Mouse (Mus musculus) 416B (cell line): ENCODE data around the gene Irx3.

Experiments
- DNase-seq: peaks from one replicate; pipeline ENCODE4 v3.0.0; 2011; ENCODE audit warnings: low read depth

Gene Irx3

DNA sequence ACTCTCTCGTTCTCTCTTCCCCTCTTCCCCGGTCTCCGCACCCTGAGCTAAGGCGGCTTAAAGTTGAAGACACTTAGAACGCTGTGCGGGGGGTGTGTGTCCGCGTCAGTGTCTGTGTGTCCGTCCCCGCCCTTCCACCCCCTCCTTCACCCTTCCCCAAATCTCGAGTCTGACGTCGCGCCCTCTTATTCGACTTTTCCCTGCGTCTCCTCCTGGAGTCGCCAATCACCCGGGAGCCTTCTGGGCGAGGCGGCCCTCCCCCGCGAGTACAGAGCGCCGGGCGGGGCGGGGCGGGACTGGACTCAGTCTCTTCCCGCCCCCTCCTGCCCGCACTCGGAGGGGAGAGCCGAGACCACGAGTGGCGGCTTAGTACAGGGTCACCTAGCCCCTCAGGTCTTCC lies at the start of gene Irx3:
Gene Irx3, minus strand, starts transcription at position 229 of the 400 bp plus-strand sequence.
- DNase-seq, result no peak

DNA sequence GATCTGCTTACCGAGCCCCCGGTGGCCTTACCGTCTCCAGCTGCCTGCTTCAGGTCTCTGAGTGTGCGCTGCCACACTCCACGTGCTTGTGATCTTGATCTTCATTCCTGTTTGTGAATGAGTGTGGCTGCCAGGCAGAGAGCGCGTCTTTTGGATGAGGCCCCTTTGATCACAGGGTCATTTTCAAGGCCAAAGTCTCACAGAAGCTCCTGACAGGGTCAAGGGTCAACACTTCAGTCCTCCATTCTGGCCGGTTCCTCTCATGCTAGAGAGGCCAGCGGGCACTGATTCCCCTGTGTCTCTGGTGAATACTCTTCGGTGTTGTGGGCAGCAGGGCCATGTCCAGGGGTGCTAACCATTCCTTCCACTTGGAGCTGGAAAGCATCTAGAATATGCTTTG lies 49.5 kb upstream of the Irx3 start:
- DNase-seq, result no peak

DNA sequence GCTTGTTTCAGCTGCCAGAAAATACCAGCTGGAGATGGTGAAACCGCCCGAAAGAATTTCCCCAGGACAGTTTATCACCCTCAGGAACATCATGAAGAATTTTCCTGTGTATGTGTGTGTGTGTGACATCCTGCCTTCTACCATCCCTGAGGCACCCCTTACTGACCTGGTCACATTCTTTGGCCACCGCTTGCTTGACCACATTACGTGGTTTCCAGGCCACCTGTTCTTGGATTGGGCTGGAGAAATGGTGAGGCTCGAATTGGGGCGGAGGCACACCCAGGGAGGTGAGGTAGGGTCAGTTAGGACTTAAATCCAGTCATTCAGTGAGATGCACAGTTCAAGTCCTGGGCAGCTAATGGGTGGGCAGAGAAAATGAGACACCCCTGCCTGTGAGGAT lies 48.1 kb upstream of the Irx3 start:
- DNase-seq, result no peak

DNA sequence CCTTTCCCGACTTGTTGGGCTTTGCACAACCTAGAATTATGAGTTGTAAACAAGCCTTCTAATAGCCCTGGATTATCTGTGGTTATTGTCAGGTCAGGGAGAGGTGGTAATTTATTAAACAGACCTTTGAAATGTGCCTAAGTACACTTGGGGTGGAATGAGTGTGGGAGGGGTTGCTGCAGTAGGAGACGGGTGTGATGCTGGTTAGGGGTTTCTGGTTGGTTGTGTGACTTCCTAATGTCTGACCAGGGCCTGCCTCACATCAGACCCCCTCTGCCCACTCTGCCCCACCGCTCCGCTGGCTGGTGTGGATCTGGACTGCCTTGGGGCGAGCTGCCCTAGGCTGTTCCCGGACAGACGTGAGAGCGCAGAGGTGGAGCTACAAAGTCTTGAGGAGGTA lies 47.7 kb upstream of the Irx3 start:
- DNase-seq, result no peak

DNA sequence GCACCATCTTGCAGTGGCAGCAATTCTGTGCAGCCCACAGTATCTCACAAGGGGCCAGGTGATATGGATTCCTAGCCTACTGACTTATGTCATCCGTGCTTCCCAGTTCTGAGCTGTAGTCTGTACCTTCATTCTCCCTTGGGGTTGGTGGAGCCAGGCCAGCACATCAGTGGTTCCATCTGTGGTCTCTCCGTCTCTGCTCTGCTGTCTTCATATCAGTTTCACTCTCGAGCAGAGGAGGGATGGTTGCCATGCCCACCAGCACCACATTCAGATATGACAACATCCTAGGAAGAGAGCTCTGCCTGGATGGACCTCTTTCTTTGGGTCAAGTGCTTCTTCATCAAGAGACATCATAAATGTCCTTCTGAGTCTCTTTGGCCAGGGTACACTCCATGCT lies 43.8 kb upstream of the Irx3 start:
- no peak for DNase-seq

DNA sequence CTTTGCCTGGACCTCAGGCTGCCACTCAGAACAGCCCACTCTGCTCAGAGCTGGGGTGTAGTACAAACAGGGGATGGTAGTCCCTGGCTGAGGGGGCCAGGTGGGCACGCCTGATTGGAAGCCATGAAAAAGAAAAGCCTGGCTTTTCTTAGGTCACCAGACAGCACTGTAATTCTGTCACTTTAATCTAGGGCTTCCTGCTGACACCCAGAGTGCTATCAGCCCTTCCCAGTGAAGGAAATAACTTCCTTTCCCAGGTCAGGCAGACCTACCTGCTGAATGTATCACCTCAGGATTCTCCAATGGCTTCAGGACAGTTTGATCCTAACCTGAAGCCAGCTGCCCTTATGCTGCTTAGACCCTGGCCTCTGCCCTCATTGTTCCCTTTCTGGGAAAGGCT lies 35.3 kb upstream of the Irx3 start:
- DNase-seq, result no peak

DNA sequence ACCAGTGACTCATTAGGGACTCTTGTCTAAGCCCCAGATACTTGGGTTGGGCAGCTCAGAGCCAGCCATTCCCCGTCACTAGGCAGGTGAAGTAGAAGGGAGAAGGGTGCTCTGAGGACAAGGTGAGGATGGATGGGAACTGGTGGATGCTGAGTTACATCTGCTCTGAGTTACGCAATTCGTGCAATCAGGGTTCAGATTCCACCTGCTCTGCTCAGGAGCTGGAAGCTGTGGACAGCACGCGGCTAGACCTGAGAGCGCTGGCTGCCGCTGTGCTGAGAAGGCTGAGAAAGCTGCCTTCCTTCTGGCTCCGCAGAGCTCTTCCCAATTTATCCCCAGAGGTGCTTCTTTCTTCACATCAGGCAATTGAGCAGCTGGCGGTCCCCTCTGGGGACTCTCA lies 34.8 kb upstream of the Irx3 start:
- DNase-seq, result no peak

DNA sequence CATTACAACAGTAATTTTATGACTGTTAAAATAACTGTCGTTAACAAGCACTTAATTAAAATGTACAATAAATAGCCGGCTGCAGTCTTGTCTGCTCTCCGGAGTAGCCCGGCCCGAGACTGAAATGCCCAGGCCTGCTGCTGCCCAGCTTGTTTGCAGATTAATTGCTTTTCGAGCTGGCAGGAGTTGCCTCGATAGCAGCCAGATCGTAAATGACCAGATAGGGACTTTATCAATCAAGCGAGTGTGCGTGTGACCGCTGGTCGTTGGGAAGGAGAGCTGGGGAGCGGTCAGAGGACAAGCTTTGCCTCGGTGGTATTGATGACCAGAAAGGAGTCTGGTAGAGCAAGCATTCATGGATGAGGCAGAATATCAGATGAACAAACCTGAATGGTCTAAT lies 25.8 kb upstream of the Irx3 start:
- no peak for DNase-seq

DNA sequence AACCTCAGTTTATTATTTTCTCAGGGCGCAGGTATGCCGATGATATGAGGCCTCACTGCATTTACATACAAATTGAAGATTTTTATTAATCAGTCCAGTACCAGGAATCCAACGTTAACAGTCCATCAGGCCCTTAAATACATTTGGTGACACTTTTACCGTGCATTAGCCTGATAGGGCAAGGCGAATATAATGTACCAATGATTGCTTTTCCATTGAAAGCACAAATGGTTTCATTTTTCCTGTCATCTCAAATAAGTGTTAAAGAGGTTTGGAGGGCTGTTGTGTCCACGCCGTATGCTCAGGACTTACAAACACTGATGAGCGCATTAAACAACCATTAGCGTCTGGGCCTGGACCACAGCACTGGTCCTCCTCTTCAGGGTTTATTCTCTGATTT lies 25.3 kb upstream of the Irx3 start:
- no peak for DNase-seq

DNA sequence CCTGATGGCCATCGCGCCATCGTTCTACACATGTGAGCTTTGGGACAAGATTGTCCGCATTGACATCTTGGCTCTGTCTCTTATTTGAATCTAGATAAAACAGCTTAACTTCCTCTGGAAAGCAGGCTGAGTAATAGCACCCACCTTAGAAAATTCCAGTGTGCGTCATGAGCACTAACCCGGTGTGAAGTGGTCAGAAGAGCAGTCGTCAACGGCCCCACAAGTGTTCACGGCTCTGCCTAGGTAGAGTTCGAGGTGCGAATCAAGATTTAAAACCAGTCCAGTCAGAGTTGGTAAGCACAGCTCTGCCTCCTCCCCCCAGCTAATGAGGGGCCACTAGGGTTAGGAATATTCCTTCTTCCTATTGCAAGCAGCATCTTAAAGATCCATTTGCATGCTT lies 21.5 kb upstream of the Irx3 start:
- DNase-seq, result no peak

DNA sequence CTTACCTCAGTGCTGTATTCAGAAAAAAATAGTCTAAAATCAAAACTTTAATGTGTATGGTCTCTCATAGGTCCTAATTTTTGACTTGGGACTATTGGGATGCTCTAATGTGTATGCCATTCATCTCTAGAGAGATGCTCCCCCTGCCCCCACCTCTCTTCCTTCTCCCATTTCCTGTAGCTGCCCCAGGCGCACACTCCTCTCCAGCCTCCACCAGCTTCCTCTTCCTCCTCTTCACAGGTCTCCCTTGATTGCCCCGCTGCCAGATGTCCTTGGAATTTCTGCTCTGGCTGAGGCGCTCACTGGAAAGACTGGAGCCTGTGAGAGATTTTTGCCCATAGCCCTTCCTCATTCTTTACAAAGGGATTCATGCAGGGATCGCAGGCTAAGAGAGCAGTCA lies 20.9 kb upstream of the Irx3 start:
- no peak for DNase-seq

DNA sequence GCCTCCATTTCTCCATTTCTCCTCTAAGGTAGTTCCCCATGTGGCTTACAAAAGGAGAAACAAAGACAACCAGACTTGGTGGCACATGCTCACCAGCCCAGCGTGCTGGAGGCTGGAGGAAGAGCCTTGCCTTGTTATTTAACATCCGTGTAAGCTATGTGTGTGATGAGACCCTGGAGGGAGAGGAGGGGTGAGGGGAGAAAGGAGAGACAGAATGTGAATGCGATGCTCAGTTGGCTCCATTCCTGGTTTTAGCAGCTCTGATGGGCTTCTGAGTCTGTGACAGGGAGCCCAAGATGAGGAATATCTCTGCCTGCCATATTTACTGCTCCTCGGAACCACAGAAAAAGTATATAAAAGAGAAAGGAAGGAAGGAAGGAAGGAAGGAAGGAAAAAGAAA lies 20.1 kb upstream of the Irx3 start:
- DNase-seq, result no peak

DNA sequence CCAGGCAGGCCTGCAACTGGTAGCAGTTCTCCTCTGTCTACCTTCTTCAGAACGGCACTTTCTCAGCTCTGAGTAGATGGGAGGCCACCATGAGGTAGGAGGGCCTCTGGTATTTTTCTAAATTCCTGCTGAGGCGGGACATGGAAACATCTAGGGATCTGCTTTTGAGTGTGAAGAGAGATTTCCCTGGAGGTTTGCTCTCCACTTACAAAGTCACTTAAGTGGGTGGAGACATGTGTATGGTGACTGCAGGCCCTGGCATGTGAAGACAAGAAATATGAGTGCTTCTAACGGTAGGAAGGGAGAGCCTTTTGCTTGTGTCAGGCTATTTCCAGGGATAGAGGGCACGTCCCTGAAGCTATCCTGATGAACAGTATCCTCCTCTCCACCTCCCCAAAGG lies 17.9 kb upstream of the Irx3 start:
- DNase-seq, result no peak

DNA sequence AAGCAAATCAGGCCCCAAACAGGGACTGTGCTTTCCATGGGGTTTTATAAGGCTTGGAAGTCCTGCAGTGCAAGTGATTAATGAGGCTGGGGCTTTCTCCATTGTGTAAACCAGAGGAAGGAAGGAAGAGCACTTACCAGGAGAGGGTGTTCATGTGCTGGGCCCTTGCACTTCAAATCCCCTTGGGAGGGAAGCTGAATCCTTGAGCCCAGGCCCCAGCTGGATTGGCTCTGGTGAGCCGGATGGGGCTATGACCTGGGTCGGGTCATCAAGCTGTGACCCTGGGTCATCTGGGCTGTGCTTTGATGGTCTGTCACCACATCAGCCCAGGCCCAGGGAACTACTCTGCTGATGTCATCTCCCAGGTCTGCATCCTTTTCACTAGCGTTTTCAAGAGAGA lies 16.9 kb upstream of the Irx3 start:
- DNase-seq, result no peak

DNA sequence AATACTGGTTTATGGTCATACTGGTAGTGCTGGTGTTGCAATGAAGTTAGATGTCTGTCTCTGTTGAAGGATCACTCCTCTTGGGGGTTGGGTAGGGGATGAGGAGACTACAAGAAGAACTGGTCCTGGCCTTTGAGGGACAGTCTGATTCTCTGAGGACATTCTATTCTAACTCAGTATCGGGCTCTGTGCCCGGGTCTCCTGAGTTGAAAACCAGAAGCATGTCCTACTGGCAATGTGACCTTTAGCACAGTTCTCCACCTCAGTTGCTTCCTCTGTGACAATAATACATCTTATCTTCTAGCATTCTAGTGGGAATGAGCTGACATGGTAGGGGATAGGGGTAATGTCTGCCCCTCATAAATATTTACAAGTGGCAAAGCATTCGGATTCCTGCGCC lies 12.2 kb upstream of the Irx3 start:
- no peak for DNase-seq

DNA sequence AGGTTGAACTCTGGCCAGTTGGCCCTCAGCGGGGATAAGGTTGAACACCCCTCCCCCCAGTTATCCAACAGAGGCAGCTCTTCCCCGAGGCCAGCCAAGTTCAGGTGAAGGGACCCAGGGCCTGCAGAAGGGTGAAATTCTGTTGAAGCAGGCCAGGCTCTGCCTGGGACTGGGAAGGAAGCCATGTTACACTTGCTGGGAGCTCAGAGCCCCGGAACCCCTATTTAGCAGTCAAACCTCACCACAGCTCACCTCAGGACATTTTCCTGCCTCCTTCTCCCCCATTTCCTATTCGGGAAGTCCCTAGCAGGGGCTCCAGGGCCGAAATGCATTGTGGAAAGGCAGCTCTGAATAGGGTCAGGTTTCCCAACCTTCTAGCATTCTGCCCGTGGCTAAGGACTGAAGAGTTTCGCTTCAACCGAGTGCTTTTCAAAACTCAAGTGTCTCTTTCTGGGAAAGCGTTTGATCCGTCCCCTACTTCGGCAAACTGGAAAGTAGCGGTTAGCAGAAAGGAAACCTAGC lies 4.9 kb upstream of the Irx3 start:
- DNase-seq, result no peak

DNA sequence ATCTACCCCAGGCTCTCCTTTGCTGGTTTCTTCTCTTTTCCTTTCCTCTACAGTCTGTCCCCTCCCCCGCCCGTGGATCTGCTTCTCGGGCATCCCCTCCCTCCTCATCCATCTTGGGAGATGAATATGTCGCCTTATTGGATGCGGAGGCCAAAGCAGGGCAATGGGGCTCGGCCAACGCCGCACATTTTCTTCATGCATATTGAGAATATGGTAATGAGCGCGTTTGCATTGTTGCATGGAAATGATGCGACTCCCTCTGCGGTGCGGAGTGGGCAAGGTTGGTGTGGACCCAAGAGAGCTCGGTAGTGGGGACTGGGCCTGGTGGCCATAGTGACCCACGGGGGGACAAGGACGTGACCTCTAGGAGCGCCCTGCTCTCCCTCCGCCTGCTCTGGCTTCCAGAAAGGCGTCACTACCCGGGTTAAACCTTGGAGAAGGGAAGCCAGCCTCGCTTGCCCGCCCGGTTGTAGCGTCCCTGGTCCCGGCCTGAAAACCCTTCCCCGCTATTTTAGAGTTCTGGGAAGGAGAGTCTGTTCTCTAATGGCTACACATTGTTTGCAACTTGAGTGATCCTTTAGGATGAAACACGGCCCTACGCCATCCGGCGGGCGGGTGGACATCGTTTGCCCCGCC lies 4.3 kb upstream of the Irx3 start:
- no peak for DNase-seq

DNA sequence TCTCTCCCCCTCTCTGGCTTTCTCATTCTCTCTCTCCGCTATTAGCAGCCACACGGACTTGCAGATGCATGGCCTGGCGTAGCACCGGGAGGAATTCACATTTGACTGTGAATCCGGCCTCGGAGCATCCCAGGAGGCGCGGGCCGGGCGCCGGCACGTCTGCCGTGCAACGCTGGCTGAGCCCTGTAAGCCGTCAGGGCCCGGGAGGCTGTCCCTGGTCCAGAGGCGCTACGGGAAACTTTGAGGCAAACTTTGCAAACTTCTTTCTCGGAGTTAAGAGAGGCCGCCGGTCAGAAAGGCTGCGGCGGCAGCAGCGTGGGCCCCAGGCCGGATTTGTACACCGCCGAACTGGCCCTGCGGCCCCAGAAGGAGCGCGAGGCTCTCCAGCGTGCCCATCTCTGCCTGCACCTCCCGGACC lies 3.4 kb upstream of the Irx3 start:
- no peak for DNase-seq

DNA sequence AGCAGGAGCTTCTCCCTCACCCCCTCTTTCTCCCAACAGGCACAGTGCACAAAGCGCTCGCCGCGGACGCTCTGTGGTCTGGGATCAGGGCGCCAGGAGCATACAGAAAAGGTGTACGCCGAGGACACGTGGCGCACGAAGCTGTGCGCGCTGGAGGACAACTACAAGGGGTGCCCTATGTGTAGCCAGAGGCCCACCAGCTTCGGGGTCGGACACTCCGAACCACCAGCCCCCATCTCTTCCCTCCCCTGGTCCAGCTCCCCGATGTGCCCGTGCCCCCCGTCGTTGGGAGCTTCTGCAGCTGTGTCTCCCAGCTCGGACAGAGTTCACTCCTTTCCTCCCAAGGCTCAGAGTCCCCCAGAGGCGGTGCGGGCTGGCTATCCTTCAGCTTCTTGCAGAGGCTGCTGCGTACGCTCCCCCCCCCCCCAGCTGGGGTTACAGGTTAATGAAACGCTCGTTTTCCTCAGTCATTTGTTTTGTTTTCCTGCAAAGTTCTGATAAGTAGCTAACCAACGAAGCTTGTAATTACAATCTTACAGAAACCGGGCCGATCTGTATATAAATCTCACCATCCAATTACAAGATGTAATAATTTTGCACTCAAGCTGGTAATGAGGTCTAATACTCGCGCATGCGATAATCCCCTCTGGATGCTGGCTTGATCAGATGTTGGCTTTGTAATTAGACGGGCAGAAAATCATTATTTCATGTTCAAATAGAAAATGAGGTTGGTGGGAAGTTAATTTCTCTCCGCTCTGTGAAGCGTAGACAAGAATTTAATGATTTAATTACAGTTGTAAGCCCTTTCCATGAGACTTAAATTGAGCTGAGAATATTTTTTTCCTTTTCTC lies 2.8 kb upstream of the Irx3 start:
- no peak for DNase-seq

DNA sequence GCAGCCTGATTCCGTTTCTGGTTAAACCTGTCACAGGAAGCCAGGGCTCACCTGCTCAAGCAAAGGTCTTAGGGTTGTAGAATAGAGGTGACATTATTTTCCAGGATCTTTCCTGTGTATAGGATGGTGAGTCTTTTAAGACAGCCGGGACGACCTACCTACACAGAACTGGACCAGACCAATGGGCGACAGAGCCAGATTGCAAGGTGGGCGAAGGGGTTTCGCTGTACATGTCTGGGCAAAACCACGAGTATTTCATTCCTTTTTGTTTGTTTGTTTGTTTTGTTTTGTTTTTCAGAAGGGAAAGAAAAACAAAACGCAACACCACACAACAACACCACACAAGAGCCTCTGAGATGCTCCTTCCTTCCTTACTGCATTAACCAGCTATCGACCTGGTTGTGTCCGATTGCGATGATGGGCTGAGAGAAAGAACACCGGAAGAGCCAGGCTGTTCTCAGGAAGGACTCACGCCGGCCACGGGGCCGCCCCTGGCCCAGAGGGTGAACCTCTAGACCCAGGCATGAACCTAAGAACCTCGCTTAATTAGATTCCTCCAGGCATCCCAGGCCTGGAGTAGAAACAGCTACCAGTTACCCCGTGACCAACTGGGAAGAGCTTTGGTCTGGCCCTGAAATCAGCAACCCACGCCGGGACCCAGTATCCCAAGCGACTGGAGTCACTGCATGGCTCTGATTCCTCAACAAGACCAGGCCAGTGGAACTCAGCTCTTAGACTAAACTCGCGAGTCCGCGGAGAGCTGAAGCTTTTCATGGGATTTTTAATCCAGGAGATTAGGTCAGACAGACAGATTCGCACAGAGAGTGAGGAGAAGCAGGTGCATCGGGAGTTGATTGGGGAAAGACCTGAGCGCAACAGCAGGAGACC lies 1.9 kb upstream of the Irx3 start:
- no peak for DNase-seq

DNA sequence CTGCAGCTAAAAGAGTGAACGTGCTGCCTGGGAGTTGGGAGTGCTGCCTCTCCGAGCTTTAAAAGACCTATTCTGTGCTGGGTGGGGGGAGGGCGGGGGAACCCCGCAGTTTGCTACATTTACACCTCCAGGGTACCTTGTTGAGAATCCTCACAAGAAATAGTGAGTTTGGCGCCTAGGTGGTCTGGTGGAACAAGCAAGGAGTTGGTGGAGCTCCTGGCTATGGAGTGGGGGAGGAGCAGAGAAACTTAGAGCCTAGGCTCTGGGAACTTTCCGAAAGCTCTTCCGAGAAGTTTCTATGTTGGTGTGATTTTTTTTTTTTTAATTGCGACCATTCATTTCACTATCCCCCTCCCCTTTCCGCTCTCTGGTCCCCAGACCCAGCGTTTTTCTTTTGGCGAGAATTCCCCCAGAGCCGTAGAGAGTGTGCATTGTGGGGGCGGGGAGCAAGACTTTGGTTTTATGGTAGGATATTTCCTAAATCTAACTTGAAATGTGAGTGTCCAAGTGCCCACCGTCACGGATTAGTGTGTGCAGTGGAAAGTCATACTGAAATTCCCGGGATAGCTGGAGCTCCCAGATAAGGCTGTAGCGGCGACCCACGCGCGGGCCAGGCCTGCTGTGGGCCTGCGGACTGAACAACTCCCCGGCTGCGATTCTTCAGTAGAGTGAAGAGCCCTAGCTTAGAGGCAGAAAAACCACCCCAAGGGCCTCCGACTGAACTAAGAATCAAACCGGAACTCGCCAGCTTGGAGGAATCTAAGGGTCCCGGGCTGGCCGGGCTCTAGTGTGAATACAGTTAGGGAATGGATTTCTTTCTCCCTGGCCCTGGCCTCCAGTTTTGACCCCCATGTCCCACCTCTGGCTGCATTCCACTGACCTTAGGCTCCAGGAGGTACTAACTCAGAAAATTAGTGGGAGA lies 795 bp upstream of the Irx3 start:
- DNase-seq, result no peak
